Mouse (Mus musculus): ENCODE data around the gene Cad. TPM values are rescaled to one million over a fixed set of nuclear protein-coding genes. Genes with fewer than 3 reads are reported as not detected.

Gene Cad
- total and polyA plus RNA-seq, 3 experiments, result 43.1 to 123 (median 106) TPM

DNA sequence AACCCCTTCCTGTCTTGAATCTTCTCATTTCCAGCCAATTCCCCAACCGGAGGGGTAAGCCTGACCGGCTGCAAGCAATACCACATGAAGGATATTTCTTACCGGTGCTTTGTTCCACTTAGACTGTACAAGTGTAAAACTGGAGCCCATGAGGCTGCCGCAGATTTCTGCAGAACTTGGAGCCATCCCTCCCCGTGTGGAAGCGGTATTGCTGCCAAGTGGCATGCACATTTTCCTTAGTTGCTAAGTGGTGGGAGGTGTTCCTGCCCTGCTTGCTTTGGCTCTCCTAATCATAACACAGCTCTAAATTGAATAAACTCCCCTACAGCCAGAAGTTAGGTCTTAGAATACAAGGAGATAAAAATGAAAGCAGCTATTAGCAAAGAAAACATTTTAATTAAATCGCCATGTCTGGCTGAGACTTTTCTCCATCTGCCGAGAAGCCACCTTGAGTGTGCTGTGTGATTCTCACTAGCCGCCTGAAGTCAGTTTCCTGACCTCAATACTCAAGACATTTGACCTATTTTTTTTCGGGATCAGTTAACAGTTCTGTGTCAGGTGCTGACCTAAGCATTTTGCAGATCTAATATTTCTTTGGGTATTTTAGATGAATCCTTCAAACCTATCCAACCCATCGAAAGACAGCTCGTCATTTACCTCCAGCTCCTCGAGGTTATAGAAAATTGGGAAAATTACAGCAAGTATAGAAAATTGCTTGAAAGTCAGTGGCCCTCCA, 25.6 kb downstream of the Cad start:
- in situ Hi-C loops (cut with MboI; ENCODE audit: low pct_ligation_motif_present, low pct_unique_long_range_greater_than_20kb, low sequenced_read_pairs), result no loop called here
- H3K9ac ChIP-seq (ENCODE audit: insufficient read depth, low read depth), result no peak overlapping the region
- peaks cover 13 to 29% of the 10 kb centered on the region in 2 experiments for H3K4me1 ChIP-seq (ENCODE audit: control insufficient read depth in 1 of 2, insufficient read depth in 2 of 2)
- dilution Hi-C loops (cut with MboI; ENCODE audit: extremely low pct_ligation_motif_present, extremely low pct_unique_long_range_greater_than_20kb, low sequenced_read_pairs), result no loop called here
- TF ChIP-seq MAFK (IDR thresholded peaks at IDR 0.05; ENCODE audit: insufficient replicate concordance, low read length) (peak; percentile 76), ZMIZ1 (IDR thresholded peaks at IDR 0.05; ENCODE audit: low read depth, low read length) (no peak), ELF1 (IDR thresholded peaks at IDR 0.05; ENCODE audit: low read depth, low read length) (no peak)
- H3K27ac ChIP-seq (ENCODE audit: insufficient read depth, low read depth), result no peak overlapping the region
- H3K79me2 ChIP-seq (replicated peaks; ENCODE audit: control insufficient read depth, extremely low read depth, insufficient read depth, poor library complexity, severe bottlenecking), result no peaks in the 10 kb centered on the region
- no peak overlapping the region for H3K4me2 ChIP-seq (ENCODE audit: insufficient read depth, low read depth, poor library complexity, severe bottlenecking)
- no peaks in the 10 kb centered on the region for H3K9me3 ChIP-seq (replicated peaks; ENCODE audit: low read length)
- H3K4me3 ChIP-seq (replicated peaks in 1 of 3; ENCODE audit: low read depth in 2 of 3, low read length in 2 of 3, poor library complexity in 1 of 3), result no peak overlapping the region
- peaks cover 43 to 58% of the 10 kb centered on the region in 2 experiments for H3K36me3 ChIP-seq (replicated peaks in 1 of 2; ENCODE audit: control insufficient read depth in 1 of 2, insufficient read depth in 1 of 2, low read length in 1 of 2)
- H3K27me3 ChIP-seq (replicated peaks), result no peaks in the 10 kb centered on the region
- no peak for DNase-seq (ENCODE audit: extremely low read depth)

DNA sequence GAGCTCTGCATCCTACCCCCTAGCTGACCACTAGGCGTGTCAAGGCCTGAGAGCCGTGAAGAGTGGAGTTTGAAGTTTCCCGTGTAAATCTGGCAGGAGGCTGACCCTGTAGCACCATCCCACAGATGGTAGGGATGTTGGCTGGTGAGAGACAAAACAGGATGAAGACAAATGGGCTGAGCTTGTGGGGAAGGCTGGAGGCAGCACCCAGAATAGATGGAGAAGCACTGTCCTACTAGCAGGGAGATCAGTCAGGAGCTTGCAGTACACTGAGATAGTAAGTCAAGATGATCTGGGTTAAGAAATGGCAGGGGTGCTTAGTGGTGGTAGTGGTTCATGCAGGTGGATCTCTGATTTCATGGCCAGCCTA, 26.2 kb downstream of the Cad start:
- no peak for DNase-seq (ENCODE audit: extremely low read depth)
- Histone ChIP-seq H3K9ac (ENCODE audit: insufficient read depth, low read depth) (no peak overlapping the region), H3K9me3 (replicated peaks; ENCODE audit: low read length) (no peaks in the 10 kb centered on the region), H3K4me2 (ENCODE audit: insufficient read depth, low read depth, poor library complexity, severe bottlenecking) (no peak overlapping the region), H3K36me3 (replicated peaks in 1 of 2; ENCODE audit: control insufficient read depth in 1 of 2, insufficient read depth in 1 of 2, low read length in 1 of 2) (peaks cover 37 to 53% of the 10 kb centered on the region in 2 experiments), H3K4me3 (replicated peaks in 1 of 3; ENCODE audit: low read depth in 2 of 3, low read length in 2 of 3, poor library complexity in 1 of 3) (no peak overlapping the region), H3K79me2 (replicated peaks; ENCODE audit: control insufficient read depth, extremely low read depth, insufficient read depth, poor library complexity, severe bottlenecking) (no peaks in the 10 kb centered on the region), H3K27me3 (replicated peaks) (peaks cover 2% of the 10 kb centered on the region), H3K4me1 (ENCODE audit: control insufficient read depth in 1 of 2, insufficient read depth in 2 of 2) (peaks cover 13 to 29% of the 10 kb centered on the region in 2 experiments), H3K27ac (ENCODE audit: insufficient read depth, low read depth) (no peak overlapping the region)
- TF ChIP-seq CHD1 (IDR thresholded peaks at IDR 0.05; ENCODE audit: low read depth, low read length) (no peak), RCOR1 (conservative IDR thresholded peaks at IDR 0.05; ENCODE audit: low read depth, low read length) (no peak), NRF1 (IDR thresholded peaks at IDR 0.05; ENCODE audit: low read depth, low read length) (no peak), TCF12 (IDR thresholded peaks at IDR 0.05; ENCODE audit: low read depth, low read length) (no peak), HCFC1 (IDR thresholded peaks at IDR 0.05; ENCODE audit: low read depth, low read length) (no peak), RAD21 (IDR thresholded peaks at IDR 0.05; ENCODE audit: low read depth, low read length) (no peak), ZMIZ1 (IDR thresholded peaks at IDR 0.05; ENCODE audit: low read depth, low read length) (no peak), E2F4 (IDR thresholded peaks at IDR 0.05; ENCODE audit: insufficient replicate concordance, low read depth, low read length) (no peak), EP300 (IDR thresholded peaks at IDR 0.05; ENCODE audit: low read length) (no peak), ELF1 (IDR thresholded peaks at IDR 0.05; ENCODE audit: low read depth, low read length) (no peak), MAZ (IDR thresholded peaks at IDR 0.05; ENCODE audit: low read depth, low read length) (no peak), USF2 (conservative IDR thresholded peaks at IDR 0.05; ENCODE audit: low read depth, low read length) (no peak), JUND (conservative IDR thresholded peaks at IDR 0.05; ENCODE audit: low read depth, low read length) (no peak), NELFE (IDR thresholded peaks at IDR 0.05; ENCODE audit: low read depth, low read length) (no peak), ZC3H11A (IDR thresholded peaks at IDR 0.05; ENCODE audit: low read depth, low read length) (no peak), IRF4 (IDR thresholded peaks at IDR 0.05; ENCODE audit: low read depth, low read length) (no peak), MXI1 (IDR thresholded peaks at IDR 0.05; ENCODE audit: low read depth, low read length) (no peak), SIN3A (IDR thresholded peaks at IDR 0.05; ENCODE audit: low read length) (no peak), POLR2A (IDR thresholded peaks at IDR 0.05; ENCODE audit: low read depth, low read length) (no peak)
- dilution Hi-C loops (cut with MboI; ENCODE audit: extremely low pct_ligation_motif_present, extremely low pct_unique_long_range_greater_than_20kb, low sequenced_read_pairs), result no loop called here
- in situ Hi-C loops (cut with MboI; ENCODE audit: low pct_ligation_motif_present, low pct_unique_long_range_greater_than_20kb, low sequenced_read_pairs), result no loop called here

Data from CH12.LX (cell line).